Mouse (Mus musculus): Measurements from ENCODE around the gene Gm29609. TPM values are rescaled to one million over a fixed set of nuclear protein-coding genes. Genes with fewer than 3 reads are reported as not detected.

Gene Gm29609
- total RNA-seq, 2 experiments from 2014 or later: 3.5 to 3.8 TPM

- DNase-seq (ENCODE audit: low spot score in 2 of 2): no peak
- intact Hi-C loops (cut with DNase I): no loop called here
These were observed 14.8 kb downstream of the Gm29609 start for GRCm38 (mm10) chr5:31164878-31165277.

GRCm38 (mm10) chr5:31162462-31162861 lies 17.2 kb downstream of the Gm29609 start:
- intact Hi-C loops (cut with DNase I): no loop called here
- no peak for DNase-seq (ENCODE audit: low spot score in 2 of 2)

DNA sequence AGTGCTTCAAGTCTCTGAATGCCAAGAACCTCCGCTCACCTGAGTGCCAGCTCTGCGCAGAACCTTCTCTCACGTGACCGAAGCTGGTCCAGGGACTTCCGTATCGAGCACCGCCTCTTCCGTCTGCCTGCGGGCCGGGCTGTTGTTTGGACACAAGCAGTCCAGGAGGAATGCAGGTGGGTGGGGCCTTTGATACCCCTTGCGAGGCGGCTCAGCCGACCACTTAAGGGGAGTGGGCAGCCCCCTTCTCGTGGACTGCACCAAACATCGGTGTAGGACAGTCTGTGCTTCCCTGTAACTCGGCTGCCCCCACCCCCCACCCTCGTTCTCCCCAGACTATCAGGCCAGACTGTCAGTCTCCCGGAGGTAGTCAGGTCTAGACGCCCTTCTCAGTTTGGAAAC lies 25.6 kb downstream of the Gm29609 start, which contains the start of gene Mpv17:
Gene Mpv17, minus strand, starts transcription at position 100 of the 402 bp plus-strand sequence.
- peak; percentile 86 to 91 for DNase-seq (ENCODE audit: low spot score in 2 of 2)
- intact Hi-C loops (cut with DNase I): no loop called here

- intact Hi-C loops (cut with DNase I): no loop called here
- DNase-seq (ENCODE audit: low spot score in 2 of 2): no peak
These were observed 26.1 kb downstream of the Gm29609 start for GRCm38 (mm10) chr5:31153516-31154151.

GRCm38 (mm10) chr5:31151746-31152145 lies 28.0 kb downstream of the Gm29609 start:
- intact Hi-C loops (cut with DNase I): no loop called here
- DNase-seq (ENCODE audit: low spot score in 2 of 2): no peak

DNA sequence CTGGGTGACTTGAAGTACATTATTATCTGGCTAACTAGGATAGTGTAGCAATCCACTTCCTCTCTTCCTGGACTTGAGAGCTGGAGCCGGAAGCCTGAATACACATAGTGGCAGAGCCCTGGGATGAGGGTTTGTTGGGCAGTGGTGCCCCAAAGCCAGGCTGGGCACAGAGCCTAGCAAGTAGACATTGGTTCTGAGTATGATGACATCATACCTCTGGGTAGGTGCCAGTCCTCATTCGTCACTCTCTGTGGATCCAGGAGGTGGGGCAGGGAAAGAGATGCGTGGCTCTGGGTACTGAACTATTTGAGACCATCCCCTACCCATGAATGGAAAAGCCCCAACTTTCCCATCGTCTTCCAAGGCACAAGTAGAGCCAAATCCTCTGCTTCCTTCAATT lies 29.9 kb downstream of the Gm29609 start:
- DNase-seq (ENCODE audit: low spot score in 2 of 2): no peak
- intact Hi-C loops (cut with DNase I): no loop called here

- intact Hi-C loops (cut with DNase I): no loop called here
- no peak for DNase-seq (ENCODE audit: low spot score in 2 of 2)
These were observed 40.7 kb downstream of the Gm29609 start for GRCm38 (mm10) chr5:31138968-31139425.

- DNase-seq (ENCODE audit: low spot score in 2 of 2): no peak
- intact Hi-C loops (cut with DNase I): no loop called here
These were observed 41.3 kb downstream of the Gm29609 start, which contains the start of gene Ucn for GRCm38 (mm10) chr5:31138241-31138967. Ucn (minus strand) TSS chr5:31138829.

- intact Hi-C loops (cut with DNase I): no loop called here
- DNase-seq (ENCODE audit: low spot score in 2 of 2): no peak
These were observed 42.1 kb downstream of the Gm29609 start for GRCm38 (mm10) chr5:31137658-31138057.

- intact Hi-C loops (cut with DNase I): no loop called here
- DNase-seq (ENCODE audit: low spot score in 2 of 2): no peak
These were observed 42.8 kb downstream of the Gm29609 start for GRCm38 (mm10) chr5:31136730-31137424.

- DNase-seq (ENCODE audit: low spot score in 2 of 2): no peak
- intact Hi-C loops (cut with DNase I): no loop called here
These were observed 53.7 kb downstream of the Gm29609 start for GRCm38 (mm10) chr5:31126050-31126449.

DNA sequence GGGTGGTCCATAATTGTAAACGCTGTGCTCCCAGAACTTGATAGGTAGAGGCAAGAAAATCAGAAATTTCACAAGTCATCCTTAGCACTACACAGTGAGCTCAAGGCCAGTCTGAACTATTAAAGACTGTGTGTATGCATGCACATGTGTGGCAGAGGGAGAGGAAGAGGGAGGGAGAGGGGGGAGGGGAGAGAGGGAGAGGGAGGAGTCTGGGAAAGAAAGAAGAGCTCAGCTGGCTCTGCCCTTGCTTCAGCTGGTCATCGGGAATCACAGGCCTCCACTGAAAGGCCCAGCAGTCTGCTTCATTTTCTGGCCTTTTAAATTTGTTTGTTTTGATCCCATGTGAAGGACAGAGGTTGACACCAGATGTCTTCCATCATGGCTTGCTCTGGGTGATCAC lies 56.2 kb downstream of the Gm29609 start:
- DNase-seq (ENCODE audit: low spot score in 2 of 2): no peak
- intact Hi-C loops (cut with DNase I): no loop called here

DNA sequence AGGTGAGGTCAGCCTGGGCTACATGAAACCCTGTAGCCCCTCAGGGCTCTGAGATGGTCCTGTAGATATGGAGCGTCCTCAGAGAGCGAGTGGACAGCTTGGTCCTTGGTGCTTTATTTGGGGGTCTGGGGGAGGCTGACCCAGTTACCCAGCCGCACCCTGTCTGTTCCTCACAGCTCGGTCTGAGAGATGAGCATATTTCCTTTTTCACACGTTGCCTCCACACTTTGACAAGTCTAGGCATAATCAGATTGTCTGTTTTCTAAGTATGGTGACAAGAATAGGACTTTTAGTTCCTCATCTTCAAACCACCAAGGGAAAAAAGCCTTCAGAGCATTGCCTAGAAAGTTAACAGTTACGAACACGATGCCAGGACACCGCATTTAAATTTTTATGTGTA lies 58.6 kb downstream of the Gm29609 start:
- intact Hi-C loops (cut with DNase I): loop anchor here (1.0 to 2.0 kb wide), 3 partner anchors 28 to 128 kb away; no protein-coding TSS in a partner anchor
- DNase-seq (ENCODE audit: low spot score in 2 of 2): peak; percentile 36 to 89

GRCm38 (mm10) chr5:31116912-31117311 lies 62.8 kb downstream of the Gm29609 start:
- intact Hi-C loops (cut with DNase I): no loop called here
- DNase-seq (ENCODE audit: low spot score in 2 of 2): no peak

DNA sequence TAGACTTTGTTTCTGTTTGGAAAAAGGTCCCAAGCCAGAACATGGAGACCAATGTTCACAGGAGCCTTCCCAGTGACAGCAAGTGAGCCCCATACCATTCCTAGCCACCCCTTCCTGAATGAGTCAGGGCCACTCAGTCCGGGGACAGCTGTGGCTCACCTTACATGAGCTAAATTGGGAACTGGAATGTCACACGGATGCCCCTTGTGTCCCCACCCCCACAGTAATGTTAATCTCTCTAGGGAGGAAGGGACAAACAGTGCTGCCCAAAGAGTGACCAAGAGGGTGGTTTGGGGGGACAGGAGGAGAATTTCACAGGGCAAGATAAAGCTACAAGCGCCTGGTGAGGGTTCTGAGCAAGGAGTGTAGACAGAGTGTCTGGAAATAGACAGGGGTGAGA lies 63.4 kb downstream of the Gm29609 start, which contains the start of gene Trim54:
Gene Trim54, plus strand, starts transcription at position 359 of the 400 bp plus-strand sequence.
- intact Hi-C loops (cut with DNase I): no loop called here
- DNase-seq (ENCODE audit: low spot score in 2 of 2): no peak

DNA sequence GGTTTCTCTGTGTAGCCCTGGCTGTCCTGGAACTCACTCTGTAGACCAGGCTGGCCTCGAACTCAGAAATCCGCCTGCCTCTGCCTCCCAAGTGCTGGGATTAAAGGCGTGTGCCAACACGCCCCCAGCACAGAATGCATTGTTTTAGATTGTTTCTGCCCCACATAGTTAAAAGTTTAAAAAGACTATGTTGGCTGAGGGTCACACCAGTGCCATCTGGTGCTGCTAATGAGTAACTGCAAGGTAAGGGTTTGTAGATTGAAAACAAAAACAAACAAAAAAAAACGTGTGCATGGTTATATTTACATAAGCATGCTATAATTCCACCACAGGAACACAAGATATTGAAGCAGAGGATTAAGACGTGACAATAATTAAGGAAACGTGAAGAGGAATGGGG lies 68.9 kb downstream of the Gm29609 start:
- no peak for DNase-seq (ENCODE audit: low spot score in 2 of 2)
- intact Hi-C loops (cut with DNase I): no loop called here

DNA sequence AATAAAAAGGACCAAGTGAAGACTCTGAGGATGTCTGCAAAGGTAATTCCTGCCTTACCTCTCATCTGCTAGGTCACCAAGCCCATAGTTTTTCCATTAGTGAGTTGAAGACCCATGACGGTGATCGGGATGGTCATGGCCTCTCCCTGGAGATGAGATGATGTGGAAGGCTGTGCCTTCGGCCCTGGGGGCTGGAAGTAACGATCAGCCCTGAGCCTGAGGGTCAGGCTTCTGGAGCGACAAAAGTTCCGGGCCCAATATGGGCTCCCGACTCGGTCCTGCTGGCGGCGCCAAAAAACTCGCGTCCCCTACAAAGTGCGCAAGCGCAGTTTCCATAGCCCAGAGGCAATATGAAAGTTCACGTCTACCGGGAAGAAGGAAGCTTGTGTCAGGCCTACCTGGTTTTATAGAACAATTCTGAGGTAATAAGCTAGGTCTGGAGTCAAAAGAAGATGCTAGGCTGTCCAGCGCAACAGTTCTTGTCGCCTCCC lies 71.7 kb downstream of the Gm29609 start, which contains the start of gene Slc30a3:
Gene Slc30a3, minus strand, starts transcription at position 238 of the 491 bp plus-strand sequence.
- intact Hi-C loops (cut with DNase I): no loop called here

GRCm38 (mm10) chr5:31105814-31106335 lies 73.8 kb downstream of the Gm29609 start, which contains the start of gene Dnajc5g:
Dnajc5g (plus strand) TSS chr5:31106285.
- intact Hi-C loops (cut with DNase I): no loop called here

More for the DNA sequence above, 71.7 kb downstream of the Gm29609 start, which contains the start of gene Slc30a3:
- DNase-seq (ENCODE audit: low spot score in 2 of 2): no peak

GRCm38 (mm10) chr5:31095711-31096480 lies 83.8 kb downstream of the Gm29609 start:
- intact Hi-C loops (cut with DNase I): no loop called here
- DNase-seq (ENCODE audit: low spot score in 2 of 2): no peak

More at GRCm38 (mm10) chr5:31105814-31106335, 73.8 kb downstream of the Gm29609 start, which contains the start of gene Dnajc5g:
- no peak for DNase-seq (ENCODE audit: low spot score in 2 of 2)

Data from left cerebral cortex, postnatal 25 days (tissue).